Mouse (Mus musculus) midbrain, embryonic 15.5 days (tissue): ENCODE measurements around the gene Comp. TPM values are rescaled to one million over a fixed set of nuclear protein-coding genes. Genes with fewer than 3 reads are reported as not detected.

Experiments
- ATAC-seq: fragments of 200-750 bp; cut with Nextera tagmentation; replicated peaks from 2 replicates; pipeline ENCODE4 v1.8.0; 2017; ENCODE audit warnings: moderate TSS enrichment
- H3K27ac ChIP-seq: fragments of 300-500 bp; sonication (generic); 2 replicates; pipeline ENCODE4 v1.5.1; 2015; ENCODE audit warnings: mild to moderate bottlenecking, inconsistent platforms
- H3K27me3 ChIP-seq: fragments of 300-500 bp; sonication (generic); replicated peaks from 2 replicates; pipeline ENCODE4 v1.6.1; 2015; ENCODE audit warnings: inconsistent platforms
- H3K36me3 ChIP-seq: fragments of 300-500 bp; sonication (generic); replicated peaks from 2 replicates; pipeline ENCODE4 v1.6.1; 2015; ENCODE audit warnings: inconsistent platforms
- H3K4me1 ChIP-seq: fragments of 300-500 bp; sonication (generic); 2 replicates; pipeline ENCODE4 v1.6.1; 2015; ENCODE audit warnings: inconsistent platforms
- H3K4me2 ChIP-seq: fragments of 300-500 bp; sonication (generic); 2 replicates; pipeline ENCODE4 v1.6.1; 2015; ENCODE audit warnings: inconsistent platforms, mild to moderate bottlenecking, moderate library complexity
- H3K4me3 ChIP-seq: fragments of 300-500 bp; sonication (generic); 2 replicates; pipeline ENCODE4 v1.5.1; 2015; ENCODE audit warnings: mild to moderate bottlenecking, inconsistent platforms
- H3K9ac ChIP-seq: fragments of 300-500 bp; sonication (generic); 2 replicates; pipeline ENCODE4 v1.6.1; 2015; ENCODE audit warnings: mild to moderate bottlenecking, inconsistent platforms
- H3K9me3 ChIP-seq: fragments of 300-500 bp; sonication (generic); 2 replicates; pipeline ENCODE4 v1.6.1; 2016; ENCODE audit warnings: inconsistent platforms
- WGBS: fragments of 180-500 bp; shearing (Covaris S2); methylation state at CpG from one replicate; pipeline ENCODE4 v1.1.7; 2015; ENCODE audit warnings: mixed read lengths; 5-methylcytosine and 5-hydroxymethylcytosine counted together
- polyA plus RNA-seq: library from polyadenylated mRNA; unstranded; fragments of >200 nt; fragmentation: Nextera tagmentation; extraction: Ambion mirVana; gene quantifications from 2 replicates; pipeline ENCODE4 v1.2.1, GENCODE M21; 2015

Comp gene
- polyA plus RNA-seq, 1 experiment from 2014 or later, result 0.57 TPM

DNA sequence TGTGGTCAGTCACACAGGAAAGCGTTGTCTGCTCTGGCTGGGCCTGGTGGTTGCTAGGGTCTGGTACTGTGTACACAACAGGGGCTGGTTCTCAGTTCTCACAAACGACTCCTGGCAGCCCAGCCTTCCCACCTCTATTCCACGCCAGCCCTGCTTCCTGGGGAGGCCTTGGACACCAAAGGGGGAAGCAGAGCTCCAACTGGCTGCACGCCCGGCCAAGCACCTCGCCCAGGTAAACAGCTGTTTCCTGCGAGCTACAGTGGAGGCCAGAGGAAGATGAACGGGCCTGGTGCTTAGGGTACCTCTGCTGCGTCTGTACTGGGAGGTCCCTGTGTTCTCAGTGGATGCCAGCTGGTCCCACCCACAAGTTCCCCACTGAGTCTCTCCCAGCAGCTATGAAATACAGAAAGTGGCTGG is 36.1 kb downstream of the Comp start:
- H3K4me1 ChIP-seq, result peaks cover 19% of the 10 kb centered on the region
- no peak overlapping the region for H3K9ac ChIP-seq
- H3K9me3 ChIP-seq, result no peaks in the 10 kb centered on the region
- 64% methylated on average over 9 of the region's 9 CpGs for WGBS
- peak overlapping the region; percentile 65; the same call in 1 of the 2 replicates for H3K27ac ChIP-seq
- H3K4me2 ChIP-seq, result no peak overlapping the region
- peaks cover 1% of the 10 kb centered on the region; the same call in 1 of the 2 replicates for H3K36me3 ChIP-seq
- ATAC-seq, result peak; percentile 24; the same call in 1 of the 2 replicates
- H3K27me3 ChIP-seq, result no peaks in the 10 kb centered on the region
- H3K4me3 ChIP-seq, result no peak overlapping the region

DNA sequence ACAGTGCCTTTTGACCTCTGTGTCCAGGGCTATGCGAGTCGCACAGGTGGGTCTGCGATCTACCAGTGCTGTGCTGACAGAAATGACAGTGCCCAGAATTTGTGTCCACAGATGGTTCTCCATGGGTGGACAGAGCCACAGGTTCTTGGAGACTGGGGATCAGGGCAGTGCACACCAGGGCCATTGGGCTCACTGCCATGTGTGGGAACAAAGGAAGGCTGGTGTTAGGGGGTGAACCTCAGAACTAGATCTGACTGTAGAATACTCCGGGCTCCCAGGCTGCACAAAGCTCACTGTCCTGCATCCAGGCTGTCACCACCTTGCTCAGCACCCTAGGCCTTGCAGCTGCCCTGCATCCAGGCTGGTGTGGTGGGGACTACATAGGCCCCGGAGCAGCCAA is 36.9 kb downstream of the Comp start:
- Histone ChIP-seq H3K4me2 (no peak overlapping the region), H3K27ac (no peak overlapping the region), H3K36me3 (no peaks in the 10 kb centered on the region), H3K27me3 (no peaks in the 10 kb centered on the region), H3K4me1 (peaks cover 19% of the 10 kb centered on the region), H3K9me3 (no peaks in the 10 kb centered on the region), H3K4me3 (no peak overlapping the region), H3K9ac (no peak overlapping the region)
- 90% methylated on average over 5 of the region's 5 CpGs for WGBS
- no peak for ATAC-seq

DNA sequence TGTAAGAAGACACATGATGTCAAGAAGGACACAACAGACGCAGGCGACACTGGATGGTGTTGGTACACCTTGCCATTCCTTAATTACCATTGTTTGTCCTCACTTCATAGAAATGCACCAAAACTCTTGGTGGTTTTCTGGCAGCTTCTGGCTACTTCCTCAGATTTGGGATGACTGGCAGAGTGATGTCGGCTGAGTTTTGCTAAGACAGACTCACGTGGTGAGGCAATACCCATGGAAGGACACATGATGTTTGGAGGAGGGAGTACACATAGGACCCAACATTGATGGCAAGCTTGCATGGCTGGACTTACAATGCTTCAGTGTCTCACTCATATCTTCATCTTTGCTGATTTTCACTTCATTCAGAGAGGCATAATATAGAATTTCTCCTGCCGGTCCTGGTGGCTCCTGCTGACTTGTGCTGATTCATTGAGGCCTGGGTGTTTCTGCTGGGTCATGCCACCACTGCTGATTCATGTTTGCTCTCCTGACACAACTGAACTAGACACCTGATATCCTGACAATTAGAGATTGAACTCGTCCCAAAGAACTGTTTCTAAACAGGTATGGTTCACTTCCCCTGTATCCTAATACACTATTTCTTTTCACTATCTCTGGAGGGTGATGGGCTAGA is 41.1 kb downstream of the Comp start:
- no peak for ATAC-seq
- WGBS, result 93% methylated on average over 6 of the region's 6 CpGs
- Histone ChIP-seq H3K27me3 (no peaks in the 10 kb centered on the region), H3K36me3 (no peaks in the 10 kb centered on the region), H3K27ac (no peak overlapping the region), H3K4me1 (peaks cover 23% of the 10 kb centered on the region), H3K4me2 (no peak overlapping the region), H3K4me3 (no peak overlapping the region), H3K9me3 (no peaks in the 10 kb centered on the region), H3K9ac (no peak overlapping the region)

DNA sequence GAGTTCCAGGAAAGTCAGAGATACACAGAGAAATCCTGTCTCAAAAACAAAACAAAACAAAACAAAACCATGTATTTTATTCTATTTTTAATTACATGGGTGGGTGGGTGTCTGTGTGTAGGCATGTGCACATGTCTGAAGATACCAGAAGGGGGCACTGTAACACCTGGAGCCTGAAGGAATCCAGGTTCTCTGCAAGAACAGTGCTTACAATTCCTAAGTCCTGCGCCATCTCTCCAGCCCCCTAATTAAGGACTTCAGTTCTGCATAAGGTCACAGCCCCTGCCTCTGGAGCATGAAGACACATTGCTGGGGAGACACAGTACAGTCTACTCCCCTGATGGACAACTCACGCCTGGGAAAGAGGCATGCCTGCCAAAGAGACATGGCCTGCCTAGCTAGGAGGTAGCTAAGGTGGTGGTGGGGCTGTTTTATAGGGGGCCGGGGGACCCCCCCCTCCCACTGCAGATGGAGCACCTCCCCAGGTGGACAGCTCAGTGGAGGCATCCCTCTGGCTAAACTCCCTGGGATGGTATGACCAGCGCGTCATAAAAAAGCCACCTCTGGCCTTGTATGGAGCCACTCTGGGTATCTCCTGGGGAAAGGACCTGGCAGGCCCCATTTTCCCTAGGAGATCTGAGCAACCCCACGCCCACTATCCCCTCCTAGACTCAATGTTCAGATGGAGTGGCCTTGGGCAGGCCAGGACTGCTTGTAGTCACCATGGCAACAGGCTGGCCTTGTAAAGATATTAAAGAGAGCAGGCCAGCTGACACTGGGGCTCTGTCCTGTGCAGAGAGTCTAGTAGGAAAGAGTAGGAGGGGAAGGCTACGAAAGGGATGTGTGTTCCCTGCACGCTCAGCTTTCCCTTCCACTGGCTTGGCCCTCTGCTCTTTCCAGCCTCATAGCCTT is 42.4 kb downstream of the Comp start:
- Histone ChIP-seq H3K4me1 (peaks cover 23% of the 10 kb centered on the region), H3K27ac (no peak overlapping the region), H3K9ac (no peak overlapping the region), H3K9me3 (no peaks in the 10 kb centered on the region), H3K27me3 (no peaks in the 10 kb centered on the region), H3K4me2 (no peak overlapping the region), H3K36me3 (no peaks in the 10 kb centered on the region), H3K4me3 (no peak overlapping the region)
- ATAC-seq, result peak; percentile 78
- WGBS, result 62% methylated on average over 8 of the region's 8 CpGs

DNA sequence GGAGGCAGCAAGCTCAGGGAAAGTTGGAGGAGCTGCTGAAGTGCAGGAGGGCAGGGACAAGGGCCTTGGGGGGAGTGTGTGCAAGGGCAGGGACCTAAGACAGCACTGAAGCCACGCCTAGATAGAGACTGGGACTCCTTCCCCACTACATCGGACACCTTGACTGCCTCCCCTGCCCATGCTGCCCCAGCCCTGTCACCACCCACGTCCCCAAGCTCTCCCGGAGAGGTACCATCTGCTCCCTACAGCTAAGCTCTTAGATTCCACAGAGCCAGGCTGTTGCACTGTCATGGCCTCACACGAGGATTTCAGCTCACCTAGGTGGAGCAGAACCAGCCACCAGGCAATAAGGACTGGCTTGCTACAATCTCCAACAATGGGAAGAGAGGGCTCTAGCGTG is 43.6 kb downstream of the Comp start:
- Histone ChIP-seq H3K27me3 (no peaks in the 10 kb centered on the region), H3K4me1 (peaks cover 23% of the 10 kb centered on the region), H3K9me3 (no peaks in the 10 kb centered on the region), H3K27ac (no peak overlapping the region), H3K4me2 (no peak overlapping the region), H3K9ac (no peak overlapping the region), H3K36me3 (no peaks in the 10 kb centered on the region), H3K4me3 (no peak overlapping the region)
- no peak for ATAC-seq
- WGBS, result 42% methylated on average over 6 of the region's 6 CpGs

DNA sequence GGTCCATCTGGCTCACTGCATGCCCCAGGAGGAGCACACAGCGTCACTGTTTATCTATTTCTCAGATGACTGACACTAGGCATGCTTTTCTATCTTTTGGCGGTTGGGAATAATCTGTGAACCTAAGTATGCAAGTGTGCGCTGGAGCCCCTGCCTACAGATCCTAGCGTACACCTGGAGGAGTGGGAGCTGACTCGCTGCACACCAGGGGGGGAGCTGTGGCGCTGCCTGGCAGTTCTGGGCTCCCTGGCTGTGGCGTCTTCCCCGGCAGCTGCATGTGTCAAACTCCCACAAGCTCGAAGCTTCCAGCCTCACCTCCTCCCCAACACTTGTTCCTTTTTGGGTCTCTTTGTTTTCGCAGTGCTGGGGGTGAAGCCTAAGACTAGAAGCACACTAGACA is 44.6 kb downstream of the Comp start:
- H3K36me3 ChIP-seq, result no peaks in the 10 kb centered on the region
- no peak overlapping the region for H3K4me3 ChIP-seq
- H3K9ac ChIP-seq, result no peak overlapping the region
- no peak for ATAC-seq
- H3K9me3 ChIP-seq, result no peaks in the 10 kb centered on the region
- no peak overlapping the region for H3K4me2 ChIP-seq
- peaks cover 23% of the 10 kb centered on the region for H3K4me1 ChIP-seq
- H3K27me3 ChIP-seq, result no peaks in the 10 kb centered on the region
- WGBS, result 39% methylated on average over 10 of the region's 10 CpGs
- no peak overlapping the region for H3K27ac ChIP-seq

DNA sequence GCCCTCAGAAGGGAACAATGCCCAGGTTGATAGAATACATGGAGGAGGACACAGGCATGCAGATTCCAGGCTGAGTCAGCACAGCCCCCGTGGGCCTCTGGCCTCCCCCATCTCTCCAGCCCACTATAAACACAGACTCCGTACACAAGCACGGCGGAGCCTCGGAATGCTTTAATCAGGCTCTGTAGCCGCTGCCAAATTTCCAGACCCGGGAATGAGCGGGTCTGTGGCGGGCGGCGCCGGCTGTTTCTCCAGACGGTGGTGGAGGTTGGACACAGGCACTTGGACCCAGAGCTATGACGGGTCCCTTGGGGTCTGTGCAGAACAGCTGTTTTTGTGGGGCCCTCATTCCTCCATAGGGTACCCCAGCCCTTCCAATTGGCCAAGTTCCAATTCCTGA is 45.6 kb downstream of the Comp start:
- WGBS, result 71% methylated on average over 14 of the region's 14 CpGs
- no peak overlapping the region for H3K9ac ChIP-seq
- H3K4me2 ChIP-seq, result no peak overlapping the region
- H3K9me3 ChIP-seq, result no peaks in the 10 kb centered on the region
- peaks cover 23% of the 10 kb centered on the region for H3K4me1 ChIP-seq
- H3K27me3 ChIP-seq, result no peaks in the 10 kb centered on the region
- no peak overlapping the region for H3K27ac ChIP-seq
- H3K36me3 ChIP-seq, result no peaks in the 10 kb centered on the region
- no peak overlapping the region for H3K4me3 ChIP-seq
- ATAC-seq, result no peak

DNA sequence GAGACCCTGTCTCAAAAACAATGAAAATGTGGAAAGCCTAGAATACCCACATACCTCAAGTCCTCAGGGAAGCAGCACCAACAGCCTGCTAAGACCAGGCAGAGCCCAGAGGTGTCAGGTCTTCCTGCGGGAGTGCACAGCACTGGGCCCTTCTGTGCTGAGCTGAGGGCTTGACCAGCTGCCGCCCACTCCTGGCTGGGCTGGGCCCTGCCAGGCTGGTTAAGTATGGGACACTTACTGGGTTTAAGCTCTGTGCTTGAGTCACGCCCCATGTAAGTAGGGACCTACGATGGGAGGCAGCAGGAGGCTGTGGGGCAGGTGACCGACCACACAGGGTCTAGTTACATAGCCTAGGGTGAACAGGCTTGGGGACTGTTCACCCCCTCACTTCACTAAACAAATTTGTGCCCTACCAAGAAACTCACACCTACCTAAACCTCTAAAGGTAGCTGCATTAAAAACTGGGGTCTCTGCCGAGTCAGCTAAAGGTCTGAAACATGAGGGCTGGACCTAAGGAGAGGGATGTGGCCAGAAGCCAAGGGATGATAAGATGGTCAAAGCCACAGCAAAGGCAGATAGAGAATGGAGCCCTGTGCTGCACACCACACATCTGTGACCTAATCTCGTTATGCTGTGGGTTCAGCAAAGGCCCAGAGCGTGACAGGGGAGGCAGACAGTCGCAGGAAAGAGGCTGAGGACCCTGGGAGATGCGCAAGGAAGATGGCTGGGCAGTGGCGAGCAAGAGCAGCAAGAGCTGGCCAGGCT is 46.7 kb downstream of the Comp start:
- no peak overlapping the region for H3K4me2 ChIP-seq
- no peaks in the 10 kb centered on the region for H3K27me3 ChIP-seq
- WGBS, result 74% methylated on average over 11 of the region's 11 CpGs
- H3K27ac ChIP-seq, result no peak overlapping the region
- no peak for ATAC-seq
- no peaks in the 10 kb centered on the region for H3K9me3 ChIP-seq
- H3K36me3 ChIP-seq, result no peaks in the 10 kb centered on the region
- H3K4me3 ChIP-seq, result no peak overlapping the region
- no peak overlapping the region for H3K9ac ChIP-seq
- H3K4me1 ChIP-seq, result peaks cover 23% of the 10 kb centered on the region

DNA sequence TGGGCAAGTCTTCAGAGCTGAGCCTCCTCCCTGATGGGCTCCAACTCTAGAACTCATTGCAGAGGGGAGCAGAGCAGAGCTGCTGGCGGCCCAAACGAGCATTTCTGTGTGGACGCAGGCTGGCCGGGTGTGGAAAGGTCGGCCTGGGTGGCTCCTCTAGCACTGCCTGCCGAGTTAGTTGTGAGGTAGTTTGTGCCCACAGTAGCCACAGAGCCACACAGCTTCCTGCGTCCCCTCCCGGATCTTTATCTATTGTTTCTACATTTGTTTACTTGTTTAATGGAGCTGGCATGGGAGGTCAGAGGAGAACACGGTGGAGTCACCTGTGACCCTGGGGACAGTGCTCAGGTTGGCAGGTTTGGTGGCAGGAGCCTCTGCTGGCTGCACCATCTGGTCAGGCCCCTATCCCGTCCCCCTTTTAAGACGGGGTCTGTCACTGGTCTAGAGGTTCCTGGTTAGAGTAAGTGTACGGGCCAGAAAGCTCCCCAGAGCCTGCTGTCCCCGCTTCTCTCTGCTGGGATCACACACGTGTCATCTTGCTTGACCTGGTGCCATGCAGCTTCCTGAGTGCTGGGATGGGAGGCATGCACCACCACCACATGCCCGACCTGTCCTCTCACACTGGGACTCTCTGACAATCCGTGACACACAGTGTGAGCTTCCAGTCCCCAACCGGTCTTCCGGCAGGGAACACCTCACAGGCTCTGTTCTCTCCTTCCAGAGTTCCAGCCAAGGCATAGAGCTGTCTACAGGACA is 48.2 kb downstream of the Comp start:
- H3K36me3 ChIP-seq, result no peaks in the 10 kb centered on the region
- H3K9me3 ChIP-seq, result no peaks in the 10 kb centered on the region
- no peak overlapping the region for H3K4me2 ChIP-seq
- ATAC-seq, result no peak
- peaks cover 15% of the 10 kb centered on the region for H3K4me1 ChIP-seq
- H3K9ac ChIP-seq, result no peak overlapping the region
- no peak overlapping the region for H3K4me3 ChIP-seq
- no peaks in the 10 kb centered on the region for H3K27me3 ChIP-seq
- no peak overlapping the region for H3K27ac ChIP-seq
- WGBS, result 86% methylated on average over 18 of the region's 18 CpGs

DNA sequence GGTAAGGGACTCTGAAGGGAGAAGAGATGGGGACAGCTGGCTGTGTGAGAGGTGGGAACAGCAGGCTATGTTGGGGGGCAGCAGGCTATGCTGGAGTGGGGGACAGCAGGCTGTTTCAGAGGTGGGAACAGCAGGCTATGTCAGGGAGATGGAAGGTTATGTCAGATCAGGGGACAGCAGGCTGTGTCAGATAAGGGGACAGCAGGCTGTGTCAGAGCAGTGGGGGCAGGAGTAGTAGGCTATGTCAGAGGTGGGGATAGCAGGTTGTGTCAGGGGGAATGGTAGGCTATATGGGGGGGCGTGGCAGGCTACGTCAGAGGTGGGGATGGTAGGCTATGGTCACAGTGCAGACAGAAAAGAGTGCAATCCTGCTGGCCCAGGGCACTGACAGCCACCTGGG is 49.4 kb downstream of the Comp start:
- no peak overlapping the region for H3K27ac ChIP-seq

DNA sequence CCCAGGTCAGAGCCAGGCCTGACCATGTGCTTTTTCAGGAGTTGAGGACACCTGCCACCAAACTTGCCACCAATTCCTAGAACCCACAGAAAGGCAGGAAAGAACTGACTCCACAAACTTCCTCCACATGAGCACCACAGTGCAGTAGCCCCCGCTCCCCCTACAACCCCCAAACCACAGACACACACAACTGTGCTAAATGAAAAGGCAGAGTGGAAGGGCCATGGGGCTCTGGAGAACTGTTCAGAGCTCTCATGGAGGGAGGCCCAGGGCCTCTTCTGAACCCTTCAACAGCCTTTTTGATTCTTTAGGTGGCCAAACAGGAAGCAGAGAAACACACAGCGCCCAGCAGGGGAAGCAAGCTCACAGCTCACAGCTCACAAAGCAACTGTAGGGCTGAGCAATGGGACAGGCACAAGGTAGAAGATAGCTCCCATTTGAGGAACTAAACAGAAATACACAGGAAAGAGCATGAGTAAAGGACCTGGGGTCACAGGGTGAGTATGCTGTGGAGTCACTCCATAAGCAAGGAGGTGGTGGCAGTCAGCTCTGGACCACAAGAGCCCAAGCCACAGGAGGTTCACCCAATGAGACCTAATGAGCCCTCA is 53.0 kb downstream of the Comp start:
- Histone ChIP-seq H3K4me1 (no peaks in the 10 kb centered on the region), H3K4me2 (no peak overlapping the region)

More for the DNA sequence above, 49.4 kb downstream of the Comp start:
- ATAC-seq, result no peak
- Histone ChIP-seq H3K27me3 (no peaks in the 10 kb centered on the region), H3K36me3 (no peaks in the 10 kb centered on the region), H3K4me3 (no peak overlapping the region), H3K4me1 (peaks cover 10% of the 10 kb centered on the region; the same call in 1 of the 2 replicates), H3K4me2 (no peak overlapping the region), H3K9me3 (no peaks in the 10 kb centered on the region), H3K9ac (no peak overlapping the region)
- 89% methylated on average over 2 of the region's 2 CpGs for WGBS

More for the DNA sequence above, 53.0 kb downstream of the Comp start:
- Histone ChIP-seq H3K9ac (no peak overlapping the region), H3K27ac (no peak overlapping the region), H3K36me3 (no peaks in the 10 kb centered on the region), H3K9me3 (no peaks in the 10 kb centered on the region), H3K27me3 (no peaks in the 10 kb centered on the region), H3K4me3 (no peak overlapping the region)
- no peak for ATAC-seq
- WGBS, result 94% methylated on average over 2 of the region's 2 CpGs
